Mouse (Mus musculus): ENCODE measurements around the gene Gm21897.
"Not testable (repeated sequence)": the region's sequence is repeated elsewhere in the genome, so short reads cannot be mapped to it uniquely, and the experiment has no call there.

DNA sequence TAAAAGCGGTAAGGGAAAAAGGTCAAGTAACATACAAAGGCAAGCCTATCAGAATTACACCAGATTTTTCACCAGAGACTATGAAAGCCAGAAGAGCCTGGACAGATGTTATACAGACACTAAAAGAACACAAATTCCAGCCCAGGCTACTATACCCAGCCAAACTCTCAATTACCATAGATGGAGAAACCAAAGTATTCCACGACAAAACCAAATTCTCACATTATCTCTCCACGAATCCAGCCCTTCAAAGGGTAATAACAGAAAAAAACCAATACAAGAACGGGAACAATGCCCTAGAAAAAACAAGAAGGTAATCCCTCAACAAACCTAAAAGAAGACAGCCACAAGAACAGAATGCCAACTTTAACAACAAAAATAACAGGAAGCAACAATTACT is at the start of gene Gm21897:
- TF ChIP-seq POLR2A (IDR thresholded peaks at IDR 0.05; ENCODE audit: low read depth, low read length); CTCF (IDR thresholded peaks at IDR 0.05; ENCODE audit: extremely low read depth, insufficient read length, insufficient replicate concordance, low read depth, low read length): not testable (repeated sequence)

Measured in small intestine, adult 2 months (tissue).